Mouse (Mus musculus) right cerebral cortex, postnatal 4 days (tissue): ENCODE results near the gene Lmntd2.
"Not testable (repeated sequence)": the region's sequence is repeated elsewhere in the genome, so short reads cannot be mapped to it uniquely, and the experiment has no call there.

ENCODE experiments used
- DNase-seq: peaks from one replicate; pipeline ENCODE4 v3.0.0-alpha.2; 2022

Lmntd2 gene

DNA sequence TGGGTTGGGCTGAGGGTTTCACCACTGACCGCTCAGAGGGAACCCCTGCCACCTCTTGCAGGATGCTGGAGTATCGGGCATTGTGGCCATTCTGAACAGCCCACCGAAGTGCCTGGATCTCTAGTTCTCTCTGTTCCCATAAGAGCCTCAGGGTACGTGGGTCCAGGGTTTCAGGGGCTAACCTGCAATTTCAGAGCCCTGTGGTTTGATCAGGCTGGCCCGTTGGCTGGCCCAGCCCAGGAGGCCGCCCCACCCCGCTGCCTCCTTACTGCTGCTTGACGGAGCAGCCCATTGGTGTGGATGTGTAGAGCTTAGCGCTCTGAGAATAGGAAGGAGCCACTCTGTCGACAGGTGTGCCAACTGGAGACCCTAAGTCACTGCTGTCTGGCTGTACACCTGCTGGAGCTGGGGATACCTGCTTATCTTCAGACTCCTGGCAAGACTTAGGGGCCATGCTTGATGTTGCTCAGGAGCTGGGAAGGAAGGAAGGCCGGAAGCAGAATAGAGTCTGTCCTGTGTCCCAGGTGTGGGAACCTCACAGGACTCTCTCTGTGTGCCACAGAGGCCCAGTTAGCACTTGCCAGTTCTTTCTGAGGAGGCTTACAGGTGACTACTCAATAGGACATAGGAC is at the start of gene Lmntd2:
Gene Lmntd2, minus strand, starts transcription at position 476 of the 631 bp plus-strand sequence.
- no peak for DNase-seq

DNA sequence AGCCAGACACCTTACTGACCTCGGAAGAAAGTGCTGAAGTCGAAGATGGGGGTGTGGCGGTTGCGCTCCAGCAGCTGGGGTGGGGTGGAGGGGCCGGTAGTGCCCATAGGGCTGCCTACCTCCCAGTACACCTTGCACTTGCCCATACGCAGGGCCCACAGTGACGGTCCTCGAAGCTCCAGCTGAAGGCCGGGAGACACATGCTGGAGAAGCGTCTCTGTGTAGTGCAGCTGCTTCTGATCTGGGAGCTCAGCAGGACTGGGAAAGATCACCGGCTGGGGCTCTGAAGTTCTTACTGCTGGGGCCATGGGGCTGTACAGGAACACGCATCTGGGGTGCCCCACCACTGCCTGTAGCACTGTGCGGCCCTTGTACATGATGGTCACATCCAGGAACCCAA is 49.8 kb upstream of the Lmntd2 start:
- no peak for DNase-seq

DNA sequence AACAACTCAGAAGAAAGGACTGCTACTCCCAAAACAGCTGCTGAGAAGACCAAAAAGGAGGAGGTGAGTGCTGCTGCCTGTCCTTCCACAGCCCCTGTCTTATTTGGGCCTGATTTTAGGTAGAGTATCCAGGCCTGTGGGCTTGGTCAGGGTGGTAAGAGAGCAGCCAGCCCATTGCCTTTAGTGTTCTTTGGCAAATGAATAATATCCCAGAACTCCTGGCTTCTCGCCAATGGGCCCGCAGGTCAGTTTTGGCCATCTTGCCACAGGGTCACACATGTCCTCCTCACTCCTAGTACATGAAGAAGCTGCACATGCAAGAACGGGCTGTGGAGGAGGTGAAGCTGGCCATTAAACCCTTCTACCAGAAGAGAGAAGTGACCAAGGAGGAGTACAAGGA is 47.6 kb upstream of the Lmntd2 start:
- no peak for DNase-seq

DNA sequence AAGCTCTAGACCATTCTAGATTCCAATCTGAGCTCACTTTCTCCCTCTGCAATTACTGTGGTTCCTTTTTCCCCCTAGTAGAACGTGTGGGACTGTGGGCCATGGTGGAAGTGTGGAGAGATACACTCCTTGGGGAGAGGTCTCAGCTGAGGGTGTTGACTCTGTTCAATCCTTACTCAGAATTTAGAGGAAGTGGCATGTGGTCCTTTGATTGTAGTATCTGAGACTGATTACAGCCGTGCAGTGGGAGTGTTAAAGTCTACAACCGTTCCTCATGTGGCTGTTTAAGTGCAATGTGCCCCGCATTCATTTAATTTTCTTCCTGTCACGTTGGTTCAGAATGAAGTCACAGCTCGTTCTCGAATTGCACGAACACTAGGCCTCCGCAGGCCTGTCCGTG is 42.3 kb upstream of the Lmntd2 start:
- no peak for DNase-seq

DNA sequence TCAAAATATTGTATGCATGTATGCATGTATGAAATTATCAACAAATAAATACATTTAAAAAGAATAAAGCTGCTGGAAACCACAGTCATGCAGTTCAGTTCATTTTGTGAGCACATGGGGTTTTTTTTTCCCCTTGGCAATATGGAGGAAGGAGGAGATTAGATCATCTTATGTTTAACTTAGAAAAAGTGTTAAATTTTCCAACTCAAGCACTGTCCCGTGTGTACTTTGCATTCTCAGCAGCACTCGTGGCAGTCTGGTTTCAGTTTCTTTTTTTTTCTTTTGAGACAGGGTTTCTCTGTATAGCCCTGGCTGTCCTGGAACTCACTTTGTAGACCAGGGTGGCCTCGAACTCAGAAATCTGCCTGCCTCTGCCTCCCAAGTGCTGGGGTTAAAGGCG is 36.6 kb upstream of the Lmntd2 start:
- DNase-seq = not testable (repeated sequence)

DNA sequence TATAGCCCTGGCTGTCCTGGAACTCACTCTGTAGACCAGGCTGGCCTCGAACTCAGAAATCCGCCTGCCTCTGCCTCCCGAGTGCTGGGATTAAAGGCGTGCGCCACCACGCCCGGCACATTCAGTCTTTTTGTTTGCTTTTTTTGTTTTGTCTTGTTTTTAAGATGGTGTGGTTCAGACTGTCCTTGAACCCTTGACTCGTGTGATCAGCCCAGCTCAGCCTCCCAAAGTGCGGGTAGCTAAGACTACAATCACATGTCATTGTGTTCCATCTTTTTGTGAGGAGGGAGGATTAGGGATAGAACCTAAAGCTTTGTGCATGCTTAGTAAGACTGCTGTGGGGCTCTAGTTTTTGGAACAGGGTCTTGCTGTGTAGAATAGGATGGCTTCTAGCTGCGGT is 17.7 kb upstream of the Lmntd2 start:
- no peak for DNase-seq

DNA sequence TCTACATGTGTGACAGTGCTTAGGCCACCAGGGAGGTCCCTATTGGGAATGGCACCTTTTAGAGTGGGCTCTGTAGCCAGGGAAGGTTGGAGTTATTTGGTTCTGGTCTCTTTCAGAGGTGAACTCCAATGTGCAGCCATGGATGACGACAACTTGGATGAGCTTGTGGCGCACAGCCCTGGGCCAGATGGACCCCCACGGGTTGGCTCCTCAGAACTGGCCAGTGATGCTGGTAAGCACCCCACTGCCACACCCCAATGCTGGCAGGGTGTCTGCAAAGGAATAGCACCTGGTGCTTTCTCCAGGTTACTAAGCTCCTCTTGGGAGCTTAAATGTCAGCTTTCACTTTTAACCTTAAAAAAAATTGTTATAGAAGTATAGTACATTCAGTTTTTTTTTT is 17.2 kb upstream of the Lmntd2 start:
- DNase-seq = no peak

DNA sequence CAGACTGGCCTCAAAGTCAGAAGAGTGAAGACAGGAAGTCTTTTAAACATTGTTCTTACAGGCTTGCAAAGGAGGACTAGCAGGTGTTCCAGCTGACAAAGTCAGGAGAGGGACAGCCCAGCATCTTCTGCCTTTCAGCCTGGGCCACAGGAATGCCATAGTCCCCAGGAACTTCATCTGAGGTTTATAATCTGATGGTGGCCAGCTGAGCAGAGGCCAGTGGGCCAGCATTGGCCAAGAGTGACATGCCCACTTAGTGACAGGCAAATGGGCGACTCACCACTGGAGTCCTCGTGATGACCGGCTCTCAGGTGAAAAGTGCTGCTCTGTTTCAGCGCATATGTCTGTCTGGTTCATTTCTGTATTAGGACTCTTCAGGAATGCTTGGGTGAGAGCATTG is 16.7 kb upstream of the Lmntd2 start:
- DNase-seq = no peak

DNA sequence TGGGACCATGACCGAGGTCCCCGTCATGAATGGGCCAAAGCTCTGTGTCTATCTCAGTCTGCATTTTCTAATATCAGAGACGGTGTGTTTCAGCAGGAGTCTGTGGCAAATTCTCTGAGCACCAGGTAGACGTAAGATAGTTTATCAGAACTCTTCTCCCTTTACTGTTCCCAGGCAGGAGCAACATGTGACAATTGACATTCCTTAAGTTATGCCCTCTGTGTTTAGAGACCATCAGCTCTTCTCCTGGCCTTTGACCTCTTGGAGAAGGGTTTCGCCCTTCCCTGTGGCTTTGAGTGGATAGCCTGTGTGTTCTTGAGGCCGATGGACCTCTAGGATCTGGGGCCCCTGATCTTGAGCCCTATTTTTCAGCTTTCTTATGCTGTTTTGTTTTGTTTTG is 15.8 kb upstream of the Lmntd2 start:
- no peak for DNase-seq

DNA sequence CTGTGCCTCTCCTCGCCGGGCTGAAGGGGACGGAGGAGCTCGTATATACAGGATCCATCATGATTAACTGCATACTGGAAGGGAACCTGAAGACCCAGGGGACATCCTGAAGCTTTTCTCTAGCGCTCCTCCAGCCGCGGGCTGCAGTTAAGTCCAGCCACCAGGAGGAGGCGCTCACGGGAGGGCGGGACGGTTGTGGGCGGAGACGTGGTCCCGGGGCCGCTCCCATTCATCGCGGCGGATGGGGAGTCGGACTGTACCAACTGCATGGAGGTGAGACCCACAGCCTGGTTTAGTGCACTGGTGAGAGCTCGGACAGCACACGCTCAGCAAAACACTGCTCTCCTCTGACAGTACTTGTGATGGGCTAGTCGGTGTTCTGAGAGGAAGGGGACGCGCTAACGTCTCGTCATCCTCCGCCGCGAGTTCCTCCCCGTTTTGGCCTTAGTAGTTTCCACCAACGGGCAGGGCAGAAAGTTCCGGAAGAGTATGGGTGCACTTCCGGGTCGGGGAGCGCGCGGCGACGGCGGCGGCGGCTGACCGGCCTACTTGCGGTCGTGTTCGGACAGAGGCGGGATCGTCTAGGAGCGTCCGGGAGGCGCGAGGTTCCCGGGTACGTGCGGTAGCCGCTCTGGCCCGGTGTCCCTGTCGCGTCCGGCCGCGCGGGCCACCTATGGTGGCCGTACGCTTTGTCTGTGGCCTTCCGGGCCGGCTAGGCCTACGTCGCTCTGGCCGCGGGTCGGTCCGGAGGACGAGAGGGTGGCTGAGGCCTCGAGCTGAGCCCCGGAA is 14.6 kb upstream of the Lmntd2 start, which contains the start of gene Phrf1:
Gene Phrf1, plus strand, starts transcription at position 506 of the 789 bp plus-strand sequence.
- peak; percentile 97 for DNase-seq

DNA sequence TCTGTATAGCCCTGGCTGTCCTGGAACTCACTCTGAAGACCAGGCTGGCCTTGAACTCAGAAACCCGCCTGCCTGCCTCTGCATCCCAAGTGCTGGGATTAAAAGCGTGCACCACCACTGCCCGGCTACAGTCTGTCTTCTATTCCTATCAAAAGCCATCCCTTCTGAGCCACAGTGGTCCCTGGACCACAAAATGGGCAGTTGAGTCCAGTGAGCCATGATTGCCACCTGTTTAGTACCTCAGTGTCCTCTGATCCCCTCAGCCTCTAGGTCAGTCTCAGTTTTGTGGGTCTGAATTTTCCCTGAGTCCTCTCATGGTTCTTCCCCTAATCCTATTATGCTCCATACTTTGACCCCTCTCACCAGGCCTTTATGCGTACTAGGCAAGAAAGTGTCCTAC is 13.9 kb upstream of the Lmntd2 start:
- no peak for DNase-seq

DNA sequence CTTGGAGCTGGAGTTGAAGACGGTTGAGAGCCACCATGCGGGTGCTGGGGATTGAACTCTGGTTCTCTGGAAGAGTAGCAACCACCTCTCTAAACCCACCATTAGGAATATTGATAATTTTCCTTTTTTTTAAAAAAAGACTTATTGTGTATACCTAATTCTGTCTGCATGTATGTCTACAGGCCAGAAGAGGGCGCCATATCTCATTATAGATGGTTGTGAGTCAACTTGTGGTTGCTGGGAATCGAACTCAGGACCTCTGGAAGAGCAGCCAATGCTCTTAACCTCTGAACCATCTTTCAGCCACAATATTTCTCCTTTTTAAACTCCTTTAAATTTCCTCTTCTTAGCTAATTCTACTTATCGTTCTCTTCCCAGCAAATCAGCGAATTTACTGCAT is 12.7 kb upstream of the Lmntd2 start:
- no peak for DNase-seq

DNA sequence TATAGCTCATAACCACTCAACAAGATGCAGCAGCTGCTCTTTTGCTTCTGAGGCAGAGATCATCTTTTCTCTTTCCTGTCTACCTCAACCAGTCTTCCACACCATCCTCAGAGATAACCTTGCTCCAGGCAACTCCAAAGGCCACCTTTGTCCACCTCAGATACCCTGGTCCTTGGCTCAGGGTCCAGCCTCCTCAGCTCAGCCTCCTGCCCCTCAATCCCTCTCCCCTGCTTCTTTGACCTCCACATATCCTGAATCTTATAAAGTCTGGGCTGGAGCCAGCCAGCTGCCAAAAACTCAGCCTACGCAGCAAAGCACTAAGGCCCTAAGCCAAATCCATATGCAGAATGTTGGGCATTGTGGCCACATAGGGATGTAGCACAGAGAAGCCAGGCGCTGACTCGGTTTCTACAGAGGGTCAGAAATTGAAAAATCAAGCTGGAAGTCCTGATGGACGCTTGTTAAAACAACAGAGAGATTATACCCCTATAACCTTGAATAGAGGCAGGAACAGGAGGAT is 8.9 kb upstream of the Lmntd2 start:
- no peak for DNase-seq

DNA sequence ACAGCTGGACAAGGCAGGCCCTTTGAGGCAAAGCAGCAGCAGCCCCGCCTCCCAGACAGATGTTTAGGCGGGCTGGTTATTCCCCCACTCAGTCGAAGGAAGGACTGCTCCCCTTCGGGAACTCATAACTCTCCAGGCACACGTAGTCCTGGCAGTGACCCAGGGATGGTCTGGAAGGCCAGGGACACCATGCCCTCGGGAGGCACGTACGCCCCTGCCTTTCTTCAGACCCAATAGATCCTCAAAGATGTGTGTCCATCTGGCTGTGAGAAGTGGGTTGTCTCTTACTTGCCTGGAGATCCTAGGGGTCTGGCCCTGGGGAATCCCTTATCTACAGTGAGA is 8.2 kb upstream of the Lmntd2 start:
- no peak for DNase-seq

DNA sequence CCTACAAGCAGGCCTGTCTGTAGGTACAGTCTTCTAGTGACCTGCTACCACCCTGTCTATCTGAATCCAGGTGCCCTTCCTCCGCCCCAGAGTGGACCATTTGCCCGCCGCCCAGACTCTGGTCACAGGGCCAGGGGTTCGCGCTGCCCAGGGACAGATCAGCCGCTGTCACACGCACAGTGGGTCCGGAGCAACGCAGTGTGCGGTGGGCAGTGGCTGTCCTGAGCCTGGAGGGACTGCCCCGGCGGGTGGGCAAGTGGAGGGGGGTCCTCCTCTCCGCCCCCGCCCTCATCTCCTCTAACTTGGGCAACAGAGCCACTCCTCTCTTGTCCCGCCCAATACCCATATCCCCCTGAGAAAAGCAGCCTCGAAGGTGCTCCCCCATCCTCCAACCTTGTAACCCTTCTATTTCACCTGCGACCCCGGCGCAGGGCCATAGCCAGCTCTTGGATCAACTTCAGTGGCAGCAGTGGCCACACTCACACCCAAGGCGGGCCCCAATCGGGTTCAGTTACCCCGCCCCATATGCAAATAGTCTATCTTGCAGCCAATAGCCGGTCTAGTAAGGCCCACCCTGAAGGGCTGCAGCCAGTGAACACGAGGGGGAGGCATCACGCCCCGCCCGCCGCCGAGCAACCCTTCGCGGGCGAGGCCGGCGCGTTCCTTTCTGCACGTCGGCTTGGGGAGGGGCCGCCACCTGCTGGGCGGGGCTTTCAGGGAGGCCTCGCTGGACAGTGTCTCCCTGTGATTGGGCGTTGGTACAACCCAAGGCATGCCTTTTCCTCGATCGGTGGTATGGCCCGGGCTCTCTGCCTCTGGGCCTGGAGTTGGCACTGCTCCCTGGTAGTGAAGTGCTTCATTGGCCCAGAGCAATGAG is 7.6 kb upstream of the Lmntd2 start:
- peak; percentile 90 for DNase-seq

DNA sequence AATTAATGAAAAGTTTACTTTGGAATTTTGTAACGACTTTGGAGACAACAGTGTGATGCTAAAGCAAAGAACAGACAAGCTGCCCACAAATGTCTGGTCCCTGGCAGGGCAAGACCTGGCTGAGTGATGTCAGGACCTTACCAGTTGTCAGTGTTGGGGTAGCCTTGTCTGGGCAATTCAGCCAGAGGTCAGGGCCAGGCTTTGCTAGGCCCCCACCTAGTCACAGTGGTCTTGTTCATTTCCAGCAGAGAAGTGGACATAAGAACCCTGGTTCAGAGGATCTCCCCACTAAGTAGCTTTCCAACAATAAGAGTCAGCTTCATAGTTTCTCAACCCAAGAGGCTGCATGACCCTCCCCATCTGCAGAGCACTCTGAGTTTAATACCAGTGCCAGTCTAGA is 6.5 kb upstream of the Lmntd2 start:
- DNase-seq = no peak

DNA sequence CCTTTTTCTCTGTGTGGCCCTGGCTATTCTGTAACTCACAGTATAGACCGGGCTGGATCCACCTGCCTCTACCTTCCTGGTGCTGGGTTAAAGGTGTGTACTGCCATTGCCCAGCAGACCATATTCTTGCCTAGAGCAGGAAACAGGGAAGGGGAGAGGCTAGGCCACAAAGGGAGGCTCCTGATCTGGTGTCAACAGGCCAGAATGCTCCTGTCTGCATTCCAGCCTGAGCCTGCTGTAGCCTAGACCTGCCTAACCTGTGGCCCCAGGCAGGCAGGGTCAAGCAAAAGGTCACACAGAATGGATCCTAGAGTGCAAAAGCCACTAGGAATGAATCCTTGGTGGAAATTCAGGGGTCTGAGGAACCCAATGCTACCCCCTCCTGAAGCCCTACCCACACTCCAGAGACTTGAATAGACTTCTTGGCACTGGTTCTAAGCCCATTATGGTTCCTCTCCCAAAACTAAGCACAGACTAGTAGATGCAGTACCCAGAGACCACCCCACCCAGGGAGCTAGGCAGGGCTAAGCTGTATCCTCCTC is 5.7 kb upstream of the Lmntd2 start:
- DNase-seq = no peak

DNA sequence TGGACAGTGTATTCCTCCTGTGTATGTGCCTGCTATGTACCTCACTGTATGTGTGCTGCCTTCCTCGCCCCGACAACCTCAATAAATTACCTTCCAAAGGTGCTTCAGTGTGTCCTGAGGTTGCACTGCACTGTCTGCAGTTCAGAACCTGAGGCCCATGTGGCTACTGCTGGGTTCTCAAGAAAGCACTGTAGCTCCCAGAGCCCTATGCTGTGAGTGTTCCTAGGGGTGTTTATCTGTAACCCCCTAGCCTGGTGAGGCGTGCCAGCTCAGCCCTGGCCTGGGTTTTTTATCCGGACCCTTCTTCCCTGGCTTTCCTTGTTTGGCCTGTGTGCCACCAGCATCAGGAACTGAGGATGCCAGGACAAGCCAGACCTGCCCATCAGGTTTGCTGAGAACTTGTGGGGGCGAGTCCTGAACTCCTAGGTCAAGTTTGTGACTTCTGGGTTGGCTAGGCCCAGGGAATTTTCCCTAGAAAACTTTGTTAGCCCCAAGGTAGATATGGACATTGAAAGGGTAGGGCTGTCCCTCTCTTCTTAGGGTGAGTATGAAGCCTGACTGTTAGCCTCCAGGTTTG is 4.8 kb upstream of the Lmntd2 start:
- DNase-seq = no peak

DNA sequence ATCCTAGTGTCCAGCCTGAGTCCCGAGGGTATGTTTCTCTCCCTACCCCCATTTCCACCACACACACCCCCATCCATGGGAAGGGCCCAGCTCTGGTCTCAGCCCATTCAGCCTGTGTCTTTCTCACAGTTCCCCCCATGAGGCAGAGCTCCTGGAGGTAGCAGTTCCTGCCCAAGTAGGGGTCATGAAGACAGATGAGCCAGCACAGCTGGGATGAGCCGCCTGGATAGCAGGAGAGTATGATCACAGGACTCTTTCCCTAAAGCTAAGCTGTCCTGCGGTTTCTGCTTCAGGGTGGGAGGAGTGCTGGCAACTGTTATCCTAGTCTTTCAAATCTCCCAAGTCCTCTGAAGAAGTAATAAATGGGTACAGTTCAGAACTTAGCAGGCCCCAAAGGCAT is 4.3 kb upstream of the Lmntd2 start:
- DNase-seq = no peak

DNA sequence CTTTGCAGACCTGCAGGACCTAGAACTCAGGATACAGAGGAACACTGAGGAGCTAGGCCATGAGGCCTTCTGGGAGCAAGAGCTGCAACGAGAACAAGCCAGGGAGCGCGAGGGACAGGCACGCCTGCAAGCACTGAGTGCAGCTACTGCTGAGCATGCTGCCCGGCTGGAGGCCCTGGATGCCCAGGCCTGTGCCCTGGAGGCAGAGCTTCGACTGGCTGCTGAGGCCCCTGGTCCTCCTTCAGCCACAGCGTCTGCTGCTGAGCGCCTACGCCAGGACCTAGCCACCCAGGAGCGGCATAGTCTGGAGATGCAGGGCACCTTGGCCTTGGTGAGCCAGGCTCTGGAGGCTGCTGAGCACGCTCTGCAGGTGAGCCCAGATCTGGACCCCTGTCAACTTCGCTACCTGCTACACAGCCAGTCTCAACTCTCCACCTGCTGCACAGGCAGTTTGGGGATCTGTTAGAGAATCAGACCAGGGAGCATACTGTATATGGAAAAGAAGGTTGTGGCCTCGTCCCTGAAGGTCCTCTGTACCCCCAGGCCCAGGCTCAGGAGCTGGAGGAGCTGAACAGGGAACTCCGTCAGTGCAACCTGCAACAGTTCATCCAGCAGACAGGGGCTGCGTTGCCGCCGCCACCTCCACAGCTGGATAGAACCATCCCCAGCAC is 3.6 kb upstream of the Lmntd2 start:
- DNase-seq = no peak

DNA sequence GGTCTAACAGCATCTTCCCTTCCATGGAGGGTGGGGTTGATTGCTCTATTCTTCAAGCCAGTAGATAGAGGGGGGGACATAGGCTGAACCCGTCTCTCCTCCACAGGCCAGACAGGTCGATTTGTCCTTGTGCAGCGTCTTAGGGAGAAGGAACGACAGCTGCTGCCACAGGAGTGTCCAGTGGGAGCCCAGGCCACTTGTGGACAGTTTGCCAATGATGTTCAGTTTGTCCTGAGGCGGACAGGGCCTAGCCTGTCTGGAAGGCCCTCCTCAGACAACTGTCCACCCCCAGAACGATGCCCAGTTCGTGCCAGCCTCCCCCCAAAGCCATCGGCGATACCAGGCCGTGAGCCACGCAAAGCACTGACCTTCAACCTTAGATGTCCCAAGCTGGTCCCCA is 3.0 kb upstream of the Lmntd2 start:
- no peak for DNase-seq
